Mouse (Mus musculus) liver, adult 2 months (tissue): ENCODE results near the gene Prkce. TPM values are rescaled to one million over a fixed set of nuclear protein-coding genes. Genes with fewer than 3 reads are reported as not detected.

Experiments
- DNase-seq: peaks from one replicate; pipeline ENCODE4 v3.0.0-alpha.2; 2011; ENCODE audit warnings: low read depth, low spot score; ENCODE audit errors: extremely low read depth
- H3K27ac ChIP-seq: fragments of 200-500 bp; replicated peaks from 2 replicates; pipeline ENCODE4 v1.5.1; 2012; ENCODE audit warnings: low read depth, mild to moderate bottlenecking, control low read depth, inconsistent platforms, low read length; ENCODE audit not compliant: insufficient read depth
- H3K27me3 ChIP-seq: fragments of 200-500 bp; 2 replicates; pipeline ENCODE4 v1.6.1; 2012; ENCODE audit warnings: mild to moderate bottlenecking, moderate library complexity, low read length, inconsistent platforms; ENCODE audit not compliant: control insufficient read depth, insufficient read depth
- H3K36me3 ChIP-seq: fragments of 200-500 bp; 2 replicates; pipeline ENCODE4 v1.6.1; 2012; ENCODE audit warnings: low read length, inconsistent platforms; ENCODE audit not compliant: control insufficient read depth, insufficient read depth
- H3K4me1 ChIP-seq: fragments of 200-500 bp; 2 replicates; pipeline ENCODE4 v1.6.1; 2011; ENCODE audit warnings: low read length; ENCODE audit not compliant: control insufficient read depth, insufficient read depth
- H3K4me3 ChIP-seq: fragments of 200-500 bp; 2 replicates; pipeline ENCODE4 v1.5.1; 2011; ENCODE audit warnings: low read depth, mild to moderate bottlenecking, control low read depth, low read length, moderate library complexity; ENCODE audit not compliant: insufficient read depth
- H3K79me2 ChIP-seq: fragments of 200-500 bp; 2 replicates; pipeline ENCODE4 v1.6.1; 2012; ENCODE audit warnings: inconsistent platforms, mild to moderate bottlenecking, low read length, moderate library complexity; ENCODE audit not compliant: control insufficient read depth, insufficient read depth
- H3K9ac ChIP-seq: fragments of 200-500 bp; 2 replicates; pipeline ENCODE4 v1.6.1; 2012; ENCODE audit warnings: low read depth, mild to moderate bottlenecking, control low read depth, inconsistent platforms, low read length
- CTCF ChIP-seq: fragments of 200-500 bp; IDR thresholded peaks from 2 replicates; pipeline ENCODE4 v1.5.1; 2011; ENCODE audit warnings: low read depth, low read length, control low read depth
- POLR2A ChIP-seq: fragments of 200-500 bp; IDR thresholded peaks from 2 replicates; pipeline ENCODE4 v1.6.1; 2011; ENCODE audit warnings: low read length, control low read depth; ENCODE audit not compliant: insufficient read depth; ENCODE audit errors: extremely low read depth
- WGBS: fragments of 180-500 bp; shearing (Covaris S2); methylation state at CpG from one replicate; pipeline ENCODE4 v1.1.7; 2018; 5-methylcytosine and 5-hydroxymethylcytosine counted together
- polyA plus RNA-seq: library from polyadenylated mRNA; depleted of rRNA; stranded (reverse); fragments of >200 nt; gene quantifications from 2 replicates; pipeline ENCODE4 v1.2.3, GENCODE M21; 2012
- total RNA-seq: library from RNA; depleted of rRNA; stranded (reverse); fragments of >200 nt; gene quantifications from 2 replicates; pipeline ENCODE4 v1.2.3, GENCODE M21; 2014

Gene Prkce
- total and polyA plus RNA-seq, 2 experiments, result 2.0 to 6.4 TPM

DNA sequence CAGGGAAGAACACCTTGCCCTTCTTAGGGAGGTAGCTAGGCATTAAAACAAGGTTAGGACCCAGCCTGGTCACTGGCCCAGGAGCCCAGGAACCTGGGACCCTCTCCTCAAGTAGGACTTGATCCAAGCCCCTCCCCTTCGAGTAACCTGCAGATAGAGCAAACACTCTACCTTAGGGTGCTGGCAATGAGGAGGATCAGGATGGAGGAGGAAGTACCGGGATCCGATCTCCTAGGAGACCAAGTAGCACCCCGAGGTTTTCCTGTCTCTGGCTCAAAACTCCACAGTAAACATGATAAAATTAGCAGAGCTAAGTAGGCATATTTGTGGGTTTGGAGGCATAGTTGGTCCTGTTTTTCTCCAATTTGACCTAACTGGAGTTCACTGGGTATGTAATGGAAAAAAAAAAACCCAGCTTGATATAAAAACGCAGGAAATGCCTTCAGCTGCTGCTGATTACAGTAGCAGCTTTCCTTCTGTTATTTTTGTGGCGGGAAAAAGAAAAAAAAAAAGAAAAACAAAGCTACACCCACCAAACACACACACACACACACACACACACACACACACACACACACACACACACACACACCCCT lies 425.5 kb downstream of the Prkce start:
- TF ChIP-seq CTCF, result no peak
- TF ChIP-seq POLR2A, result no peak
- no peaks in the 10 kb centered on the region for H3K27me3 ChIP-seq
- no peaks in the 10 kb centered on the region for H3K36me3 ChIP-seq
- H3K27ac ChIP-seq, result peak overlapping the region; percentile 79
- H3K9ac ChIP-seq, result no peak overlapping the region
- peak; percentile 17 for DNase-seq
- H3K4me3 ChIP-seq, result no peak overlapping the region
- H3K79me2 ChIP-seq, result no peaks in the 10 kb centered on the region
- 49% methylated on average over 6 of the region's 6 CpGs for WGBS
- H3K4me1 ChIP-seq, result 0 out of 2 replicates have a peak, but pooled peaks cover 4% of the 10 kb centered on the region

DNA sequence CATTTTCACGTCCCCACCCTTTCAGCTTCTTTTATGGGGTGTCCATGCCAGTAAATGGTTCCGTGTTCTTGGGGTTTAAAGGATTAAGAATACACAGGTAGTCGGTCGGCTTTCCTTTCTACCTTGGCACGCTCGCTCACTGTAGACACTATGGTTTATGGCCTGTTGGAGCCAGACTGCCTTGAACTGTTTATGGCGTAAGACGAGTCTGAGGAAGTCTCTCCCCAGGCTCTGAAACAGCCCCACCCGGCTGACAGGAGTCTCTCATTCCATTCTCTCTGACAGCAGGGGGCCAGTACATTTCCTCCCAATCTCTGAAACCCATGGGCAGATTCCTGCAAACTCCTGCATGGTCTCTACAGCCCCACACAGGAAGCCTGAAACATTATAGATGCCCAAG lies 427.9 kb downstream of the Prkce start:
- H3K27ac ChIP-seq, result no peak overlapping the region
- H3K9ac ChIP-seq, result no peak overlapping the region
- no peaks in the 10 kb centered on the region for H3K36me3 ChIP-seq
- WGBS, result 87% methylated on average over 9 of the region's 9 CpGs
- no peaks in the 10 kb centered on the region for H3K27me3 ChIP-seq
- DNase-seq, result no peak
- no peak overlapping the region for H3K4me3 ChIP-seq
- H3K4me1 ChIP-seq, result peaks cover 4% of the 10 kb centered on the region
- H3K79me2 ChIP-seq, result no peaks in the 10 kb centered on the region
- TF ChIP-seq POLR2A (no peak), CTCF (no peak)

DNA sequence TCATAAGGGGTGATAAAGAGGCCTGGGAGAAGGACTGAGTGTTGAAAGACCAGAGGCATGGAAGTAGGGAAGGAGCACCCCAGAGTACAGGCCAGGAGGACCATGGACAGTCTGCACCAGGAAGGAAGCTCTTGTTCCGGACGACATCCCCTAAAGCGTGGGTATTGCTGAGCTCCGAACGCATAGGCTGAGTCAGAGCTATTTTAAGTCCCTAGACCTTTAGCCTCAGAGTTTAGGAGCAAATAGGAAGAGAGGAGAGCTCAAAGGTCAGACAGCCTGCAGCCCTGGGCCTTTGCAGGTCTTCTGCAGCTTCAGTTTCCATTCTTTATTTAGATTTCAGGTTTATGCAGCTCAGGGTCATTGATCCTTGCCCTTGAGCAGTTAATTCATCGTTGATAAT lies 433.5 kb downstream of the Prkce start:
- DNase-seq, result peak; percentile 91
- peak overlapping the region; percentile 50 for H3K27ac ChIP-seq
- no peaks in the 10 kb centered on the region for H3K27me3 ChIP-seq
- 7% methylated on average over 6 of the region's 6 CpGs for WGBS
- TF ChIP-seq CTCF (no peak), POLR2A (no peak)
- peaks cover 14% of the 10 kb centered on the region for H3K4me1 ChIP-seq
- H3K9ac ChIP-seq, result no peak overlapping the region
- H3K36me3 ChIP-seq, result no peaks in the 10 kb centered on the region
- no peak overlapping the region for H3K4me3 ChIP-seq
- H3K79me2 ChIP-seq, result no peaks in the 10 kb centered on the region

DNA sequence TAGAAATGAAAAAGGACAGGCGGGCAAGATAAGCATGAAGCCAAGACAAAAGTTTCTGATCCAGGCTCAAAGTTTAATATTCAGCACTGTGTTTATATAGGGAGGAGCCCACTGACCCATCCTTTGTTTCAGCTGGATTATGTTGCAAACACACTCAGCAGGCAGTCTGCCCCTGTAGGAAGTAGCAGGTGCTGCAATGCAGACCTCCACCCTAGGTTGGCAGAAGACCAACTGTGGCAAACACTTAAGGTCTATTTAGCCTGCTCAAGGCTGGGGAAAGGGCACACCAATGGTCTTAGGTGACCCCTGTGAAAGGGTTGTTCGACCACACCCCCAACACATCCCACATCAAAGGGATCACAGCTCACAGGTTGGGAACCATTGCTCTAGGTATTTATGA lies 434.3 kb downstream of the Prkce start:
- 73% methylated on average over 2 of the region's 2 CpGs for WGBS
- Histone ChIP-seq H3K9ac (no peak overlapping the region), H3K4me1 (peaks cover 14% of the 10 kb centered on the region), H3K27ac (0 out of 2 replicates have a peak overlapping the region, but pooled peaks have one; percentile 4), H3K79me2 (no peaks in the 10 kb centered on the region), H3K36me3 (no peaks in the 10 kb centered on the region), H3K4me3 (no peak overlapping the region), H3K27me3 (no peaks in the 10 kb centered on the region)
- no peak for DNase-seq
- TF ChIP-seq CTCF (no peak; the same call in 1 of the 2 replicates), POLR2A (no peak)

DNA sequence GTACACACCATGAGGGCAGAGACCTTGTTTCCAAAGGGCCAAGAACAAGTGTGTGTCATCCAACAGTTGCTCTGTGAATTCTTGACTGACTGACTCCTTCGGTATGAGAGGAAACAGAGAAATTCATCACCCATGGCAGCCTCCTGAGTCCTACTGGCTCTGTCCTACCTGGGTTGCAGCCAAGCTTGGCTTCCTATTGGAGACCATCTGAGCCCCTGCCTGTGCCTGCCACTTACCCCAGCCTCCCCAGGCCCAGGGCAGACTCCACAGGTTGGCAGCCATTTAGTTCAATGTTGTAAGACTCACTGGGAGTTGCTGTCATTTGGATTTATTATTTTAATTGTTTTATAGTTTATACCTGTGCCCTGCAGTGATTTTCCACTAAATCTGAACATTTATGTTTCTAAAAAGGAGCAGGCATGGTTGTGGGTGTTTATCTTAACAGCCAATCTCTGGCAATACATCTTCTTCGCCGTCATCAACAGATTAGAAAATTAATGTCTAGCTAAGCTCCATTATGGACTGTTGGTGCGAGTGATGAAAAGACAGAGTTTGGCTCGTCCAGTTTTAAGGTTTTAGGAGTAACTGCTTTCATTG lies 436.4 kb downstream of the Prkce start:
- no peaks in the 10 kb centered on the region for H3K27me3 ChIP-seq
- no peaks in the 10 kb centered on the region for H3K36me3 ChIP-seq
- peaks cover 16% of the 10 kb centered on the region for H3K4me1 ChIP-seq
- TF ChIP-seq POLR2A (no peak), CTCF (no peak)
- WGBS, result 94% methylated on average over 5 of the region's 5 CpGs
- no peak overlapping the region for H3K27ac ChIP-seq
- H3K9ac ChIP-seq, result no peak overlapping the region
- H3K4me3 ChIP-seq, result no peak overlapping the region
- H3K79me2 ChIP-seq, result no peaks in the 10 kb centered on the region
- DNase-seq, result no peak

DNA sequence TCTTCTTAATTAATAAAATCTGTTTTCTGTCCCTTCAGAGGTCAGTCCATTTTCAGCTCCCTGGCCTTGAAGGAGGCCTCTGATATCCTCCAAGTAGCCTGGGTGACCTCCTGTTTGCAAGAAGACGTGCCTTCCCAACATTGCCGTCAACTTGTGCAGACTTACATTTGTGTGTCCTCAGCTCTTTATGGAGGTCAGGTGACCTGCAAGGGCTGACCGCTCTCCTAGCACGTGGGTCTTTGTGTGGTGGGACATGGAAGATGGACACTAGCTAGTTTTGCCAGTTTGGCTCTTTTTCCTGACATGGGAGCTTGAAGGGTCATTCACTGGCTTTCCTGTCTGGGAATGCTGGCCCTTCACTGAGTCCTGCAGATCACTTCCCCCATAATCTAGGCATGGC lies 440.4 kb downstream of the Prkce start:
- Histone ChIP-seq H3K9ac (no peak overlapping the region), H3K27me3 (no peaks in the 10 kb centered on the region), H3K27ac (no peak overlapping the region), H3K79me2 (no peaks in the 10 kb centered on the region), H3K4me1 (0 out of 2 replicates have a peak, but pooled peaks cover 2% of the 10 kb centered on the region), H3K4me3 (no peak overlapping the region), H3K36me3 (no peaks in the 10 kb centered on the region)
- TF ChIP-seq CTCF (no peak), POLR2A (no peak)
- DNase-seq, result no peak
- WGBS, result 91% methylated on average over 4 of the region's 4 CpGs
